Mouse (Mus musculus): ENCODE data around the gene E2f4.

GRCm38 (mm10) chr8:105326141-105326672, 28.7 kb downstream of the E2f4 start, which contains the start of the genes Lrrc29 and Tmem208:
- TF ChIP-seq MAZ (IDR thresholded peaks at IDR 0.05; ENCODE audit: low read depth, low read length) (no peak), POLR2A (IDR thresholded peaks at IDR 0.05; ENCODE audit: low read depth, low read length) (peak; percentile 97), ZKSCAN1 (IDR thresholded peaks at IDR 0.05; ENCODE audit: borderline replicate concordance, low read depth, low read length) (no peak), CHD2 (IDR thresholded peaks at IDR 0.05; ENCODE audit: low read length) (no peak; the same call in 1 of the 2 replicates), USF2 (conservative IDR thresholded peaks at IDR 0.05; ENCODE audit: low read depth, low read length) (no peak), CTCF (conservative IDR thresholded peaks at IDR 0.05 in 1 of 2, IDR thresholded peaks at IDR 0.05 in 1 of 2; ENCODE audit: low read depth in 2 of 2, low read length in 2 of 2) (peak in 1 of 2 experiments; percentile 64; a peak in 2 of 4 replicates), ZNF384 (IDR thresholded peaks at IDR 0.05; ENCODE audit: low read depth, low read length) (no peak)

Measured in CH12.LX (cell line).